Mouse (Mus musculus) liver, postnatal 0 days (tissue): Measurements from ENCODE around the gene Nkiras1.

Source experiments
- CTCF ChIP-seq: sonication (generic); IDR thresholded peaks from 2 replicates; pipeline ENCODE4 v1.5.1; 2016; ENCODE audit warnings: antibody characterized with exemption, low read depth
- EP300 ChIP-seq: IDR thresholded peaks from 2 replicates; pipeline ENCODE4 v1.6.1; 2016; ENCODE audit warnings: antibody characterized with exemption, low read depth, mild to moderate bottlenecking

GRCm38 (mm10) chr14:18300676-18301075 is 29.7 kb downstream of the Nkiras1 start:
- peak; percentile 56 for TF ChIP-seq CTCF
- no peak for TF ChIP-seq EP300
